Mouse (Mus musculus): ENCODE measurements around the gene F9. TPM values are rescaled to one million over a fixed set of nuclear protein-coding genes. Genes with fewer than 3 reads are reported as not detected.

The F9 gene
- polyA plus RNA-seq, 1 experiment from 2014 or later, result not detected

DNA sequence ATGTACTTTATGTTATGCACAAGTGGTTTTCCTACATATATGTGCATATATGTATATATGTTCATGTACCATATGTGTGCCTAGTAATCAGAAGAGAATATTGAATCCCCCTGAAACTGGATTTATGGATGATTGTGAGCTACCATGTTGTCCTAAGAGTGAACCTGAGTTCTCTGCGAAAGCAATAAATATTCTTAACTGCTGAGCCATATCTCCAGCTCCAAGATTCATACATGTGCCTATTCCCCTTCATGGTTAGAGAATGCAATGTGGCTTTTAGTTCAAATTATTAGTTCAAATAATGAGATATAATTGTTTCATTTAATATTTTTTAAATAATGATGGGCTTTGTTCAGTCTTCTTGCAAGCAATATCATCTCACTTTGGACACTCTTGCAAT, 55.5 kb downstream of the F9 start:
- no peak for ATAC-seq (replicated peaks; ENCODE audit: extremely low read depth, insufficient read depth, low FRiP score)
- H3K4me2 ChIP-seq (ENCODE audit: low read depth, low read length), result no peak overlapping the region
- H3K9me3 ChIP-seq (replicated peaks; ENCODE audit: control insufficient read depth, low read length), result no peaks in the 10 kb centered on the region
- no peak overlapping the region for H3K4me3 ChIP-seq (ENCODE audit: low read length)
- 75% methylated on average over 1 of the region's 1 CpGs for WGBS
- no peaks in the 10 kb centered on the region for H3K27me3 ChIP-seq (ENCODE audit: control insufficient read depth, insufficient read depth, low read length)
- H3K36me3 ChIP-seq (ENCODE audit: control insufficient read depth, insufficient read depth), result no peaks in the 10 kb centered on the region
- H3K9ac ChIP-seq (ENCODE audit: low read length), result no peak overlapping the region
- H3K27ac ChIP-seq (ENCODE audit: low read length), result no peak overlapping the region
- H3K4me1 ChIP-seq (ENCODE audit: control insufficient read depth, insufficient read depth, low read length), result no peaks in the 10 kb centered on the region

- no peaks in the 10 kb centered on the region for H3K36me3 ChIP-seq (ENCODE audit: control insufficient read depth, insufficient read depth)
- no peak overlapping the region for H3K4me3 ChIP-seq (ENCODE audit: low read length)
- H3K9ac ChIP-seq (ENCODE audit: low read length), result no peak overlapping the region
- no peak overlapping the region for H3K4me2 ChIP-seq (ENCODE audit: low read depth, low read length)
- H3K27ac ChIP-seq (ENCODE audit: low read length), result no peak overlapping the region
- no peak for ATAC-seq (replicated peaks; ENCODE audit: extremely low read depth, insufficient read depth, low FRiP score)
- WGBS, result 66% methylated on average over 9 of the region's 9 CpGs
- H3K27me3 ChIP-seq (ENCODE audit: control insufficient read depth, insufficient read depth, low read length), result no peaks in the 10 kb centered on the region
- H3K4me1 ChIP-seq (ENCODE audit: control insufficient read depth, insufficient read depth, low read length), result no peaks in the 10 kb centered on the region
- H3K9me3 ChIP-seq (replicated peaks; ENCODE audit: control insufficient read depth, low read length), result no peaks in the 10 kb centered on the region
These were observed 55.9 kb downstream of the F9 start for GRCm38 (mm10) chrX:60055185-60055584.

GRCm38 (mm10) chrX:60075359-60075758, 76.1 kb downstream of the F9 start:
- 66% methylated on average over 1 of the region's 1 CpGs for WGBS
- H3K36me3 ChIP-seq (ENCODE audit: control insufficient read depth, insufficient read depth), result no peaks in the 10 kb centered on the region
- ATAC-seq (replicated peaks; ENCODE audit: extremely low read depth, insufficient read depth, low FRiP score), result no peak

More at GRCm38 (mm10) chrX:60075359-60075758, 76.1 kb downstream of the F9 start:
- Histone ChIP-seq H3K4me1 (ENCODE audit: control insufficient read depth, insufficient read depth, low read length) (no peaks in the 10 kb centered on the region), H3K27me3 (ENCODE audit: control insufficient read depth, insufficient read depth, low read length) (no peaks in the 10 kb centered on the region), H3K9ac (ENCODE audit: low read length) (no peak overlapping the region), H3K4me3 (ENCODE audit: low read length) (no peak overlapping the region), H3K27ac (ENCODE audit: low read length) (no peak overlapping the region), H3K4me2 (ENCODE audit: low read depth, low read length) (no peak overlapping the region), H3K9me3 (replicated peaks; ENCODE audit: control insufficient read depth, low read length) (no peaks in the 10 kb centered on the region)

Other genes with a start within 250 kb of the F9 start
- 0.09 TPM in 2 replicates for gene Mcf2, start 179.6 kb downstream of the F9 start, polyA plus RNA-seq (2015; fragmentation: Nextera tagmentation; extraction: Ambion mirVana)